Comparison of ENCODE assay signal across 13 mouse cellular contexts in the genomic region with DNA sequence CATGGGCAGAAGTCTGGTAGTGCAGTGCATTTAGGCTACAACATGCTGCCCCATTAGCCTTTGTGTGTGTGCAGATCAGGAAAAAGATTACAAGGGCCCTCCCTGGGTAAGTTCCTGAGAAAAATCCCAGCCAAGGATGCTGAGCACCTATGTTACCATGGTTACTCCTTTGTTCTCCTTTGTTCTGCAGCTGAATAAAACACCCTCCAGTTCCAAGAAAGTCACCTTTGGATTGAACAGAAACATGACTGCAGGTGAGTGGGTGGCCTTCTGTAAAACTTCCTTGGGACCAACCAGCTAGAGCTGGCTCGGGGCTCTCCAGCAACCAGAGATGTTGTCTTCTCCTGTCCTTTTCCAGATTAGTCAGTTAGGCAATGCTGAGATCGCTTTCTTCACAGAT.
"Had no signal": no experiment of that assay in that cellular context is flagged by ENCODE, and none has a peak within 500 bp of the region (broad histone marks: within the 10 kb centered on the region; RNA-seq: fewer than 3 reads in every experiment).

No protein-coding gene starts in this region.

- DNase-seq: gastrocnemius, postnatal 14 days; gastrocnemius, postnatal 36 days; heart, adult 11 months; heart, adult 2 months; heart, postnatal 14 days; heart, postnatal 36 days; kidney, adult 11 months; kidney, adult 2 months; kidney, adult 9 months; kidney, postnatal 14 days; kidney, postnatal 36 days; liver; liver, embryonic 13.5 days had no signal
